Mouse (Mus musculus): ENCODE results near the gene Otud3. TPM values are rescaled to one million over a fixed set of nuclear protein-coding genes. Genes with fewer than 3 reads are reported as not detected.
A peak's percentile ranks its signal among the peaks of the same experiment; 100 is the strongest.

Otud3 gene
- total RNA-seq, 4 experiments from 2014 or later, result 9.6 to 14.6 (median 9.9) TPM

DNA sequence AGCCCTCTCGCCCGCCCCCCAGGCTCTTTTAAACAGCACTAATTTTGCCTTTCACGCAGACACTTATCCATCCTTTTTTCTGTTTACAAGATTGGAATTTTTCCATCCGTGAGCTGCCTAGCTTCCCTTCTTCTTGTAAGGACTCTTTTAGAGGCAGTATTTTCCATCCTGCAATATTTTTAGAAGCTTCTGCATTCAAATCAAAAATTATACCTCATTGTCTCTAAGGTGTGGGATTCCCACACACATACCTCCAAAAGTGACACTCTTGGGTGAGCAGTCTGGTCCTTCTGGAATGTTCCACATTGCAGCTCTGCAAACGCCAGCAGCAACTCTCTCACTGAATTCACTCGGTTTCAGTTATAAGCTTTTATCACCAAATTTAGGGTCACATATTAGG lies 60.8 kb downstream of the Otud3 start:
- DNase-seq (ENCODE audit: low spot score), result no peak

DNA sequence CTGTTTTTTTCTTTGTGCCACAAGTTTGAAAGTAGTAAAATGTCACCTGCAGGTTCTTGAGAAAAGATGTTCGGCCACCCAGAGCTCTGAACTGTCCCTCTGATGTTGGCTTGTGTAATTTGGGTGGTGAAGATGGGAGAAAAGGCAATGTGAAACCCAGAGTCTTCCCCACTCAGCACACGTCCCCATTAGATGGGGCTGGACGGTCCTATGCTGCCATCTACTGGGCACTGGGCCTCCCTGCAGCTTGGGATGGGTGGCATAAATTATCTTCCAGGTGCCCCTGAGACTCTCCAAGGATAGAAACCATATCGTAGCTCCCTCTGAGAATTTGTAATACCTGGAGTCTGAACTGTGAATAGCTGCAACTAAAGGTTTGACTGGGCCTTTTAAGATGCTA lies 62.3 kb downstream of the Otud3 start:
- DNase-seq (ENCODE audit: low spot score), result peak; percentile 56

Other genes starting within 250 kb of the Otud3 start
- under 1 TPM in 2 of 4 experiments, not detected in 2; 0.17 to 0.19 TPM for gene Pla2g2c, start 189.2 kb downstream of the Otud3 start, total RNA-seq (2022)
- gene Ubxn10, start 176.8 kb downstream of the Otud3 start, total RNA-seq (2022), result 1 to 10 TPM; 2.3 to 3.3 (median 2.8) TPM
- under 1 TPM; 0.34 to 0.63 (median 0.55) TPM for gene Pla2g2f, start 156.3 kb downstream of the Otud3 start, total RNA-seq (2022)
- gene Pla2g2d, start 138.2 kb downstream of the Otud3 start, total RNA-seq (2022), result 1 to 10 TPM in 2 of 4 experiments, under 1 TPM in 1, not detected in 1; 0.44 to 1.9 (median 1.2) TPM
- gene Pla2g5, start 50.5 kb downstream of the Otud3 start, total RNA-seq (2022), result 10 to 100 TPM; 32.9 to 44.0 (median 38.3) TPM
- gene Gm13030, start 40.0 kb downstream of the Otud3 start, total RNA-seq (2022), result not detected
- gene Pla2g2e, start 36.0 kb downstream of the Otud3 start, total RNA-seq (2022), result 1 to 10 TPM in 1 of 4 experiments, not detected in 3; 2.0 TPM
- under 1 TPM in 1 of 4 experiments, not detected in 3; 0.23 TPM for gene Rnf186, start 53.2 kb upstream of the Otud3 start, total RNA-seq (2022)
- gene Tmco4, start 58.9 kb upstream of the Otud3 start, total RNA-seq (2022), result 10 to 100 TPM in 3 of 4 experiments, 1 to 10 TPM in 1; 9.9 to 13.6 (median 11.7) TPM
- gene Htr6, start 161.6 kb upstream of the Otud3 start, total RNA-seq (2022), result not detected
- gene Nbl1, start 179.0 kb upstream of the Otud3 start, total RNA-seq (2022), result 10 to 100 TPM; 15.1 to 21.3 (median 19.2) TPM
- 100 to 1,000 TPM; 570 to 700 (median 625) TPM for gene Minos1, start 217.2 kb upstream of the Otud3 start, total RNA-seq (2022)